Mouse (Mus musculus) stomach, postnatal 0 days (tissue): ENCODE data around the gene Scd3. TPM values are rescaled to one million over a fixed set of nuclear protein-coding genes. Genes with fewer than 3 reads are reported as not detected.

Experiments
- ATAC-seq: fragments of 200-750 bp; cut with Nextera tagmentation; 2 replicates; pipeline ENCODE4 v1.8.0; 2017; ENCODE audit not compliant: low FRiP score, low TSS enrichment
- DNase-seq: peaks from one replicate; pipeline ENCODE4 v3.0.0-alpha.2; 2016; ENCODE audit warnings: low spot score
- H3K27ac ChIP-seq: fragments of 300-500 bp; sonication (generic); replicated peaks from 2 replicates; pipeline ENCODE4 v1.5.1; 2014; ENCODE audit warnings: mild to moderate bottlenecking, control low read depth
- H3K27me3 ChIP-seq: fragments of 300-500 bp; sonication (generic); 2 replicates; pipeline ENCODE4 v1.6.1; 2014; ENCODE audit warnings: low read length; ENCODE audit not compliant: control insufficient read depth, insufficient read depth
- H3K36me3 ChIP-seq: fragments of 300-500 bp; sonication (generic); 2 replicates; pipeline ENCODE4 v1.6.1; 2014; ENCODE audit warnings: low read length, mixed read lengths; ENCODE audit not compliant: control insufficient read depth, insufficient read depth
- H3K4me1 ChIP-seq: fragments of 300-500 bp; sonication (generic); replicated peaks from 2 replicates; pipeline ENCODE4 v1.6.1; 2014; ENCODE audit warnings: antibody characterized with exemption; ENCODE audit not compliant: control insufficient read depth, insufficient read depth
- H3K4me2 ChIP-seq: fragments of 300-500 bp; sonication (generic); replicated peaks from 2 replicates; pipeline ENCODE4 v1.6.1; 2014; ENCODE audit warnings: low read depth, mild to moderate bottlenecking, control low read depth, moderate library complexity
- H3K4me3 ChIP-seq: fragments of 300-500 bp; sonication (generic); 2 replicates; pipeline ENCODE4 v1.5.1; 2014; ENCODE audit warnings: low read depth, low read length, control low read depth
- H3K9ac ChIP-seq: fragments of 300-500 bp; sonication (generic); 2 replicates; pipeline ENCODE4 v1.6.1; 2014; ENCODE audit warnings: mild to moderate bottlenecking, low read length, control low read depth, mixed read lengths
- H3K9me3 ChIP-seq: fragments of 300-500 bp; sonication (generic); 2 replicates; pipeline ENCODE4 v1.6.1; 2016; ENCODE audit warnings: low read length; ENCODE audit not compliant: control insufficient read depth
- CTCF ChIP-seq: IDR thresholded peaks from 2 replicates; pipeline ENCODE4 v1.5.1; 2016; ENCODE audit warnings: antibody characterized with exemption, low read depth, mild to moderate bottlenecking, moderate library complexity
- EP300 ChIP-seq: optimal IDR thresholded peaks from 2 replicates; pipeline ENCODE3; 2016; ENCODE audit warnings: antibody characterized with exemption
- WGBS: fragments of 180-500 bp; shearing (Covaris S2); extraction: QIAGEN DNeasy Blood & Tissue Kit; methylation state at CpG from one replicate; pipeline ENCODE4 v1.1.7; 2014; 5-methylcytosine and 5-hydroxymethylcytosine counted together
- polyA plus RNA-seq: library from polyadenylated mRNA; unstranded; fragments of >200 nt; fragmentation: Nextera tagmentation; extraction: Ambion mirVana; gene quantifications from 2 replicates; pipeline ENCODE4 v1.2.1, GENCODE M21; 2015

Scd3 gene
- 0.05 and 0.10 TPM in 2 replicates for polyA plus RNA-seq

- H3K9ac ChIP-seq = no peak within 1 kb of the TSS
- DNase-seq = no peak
- no peak for ATAC-seq
- no peaks in the 10 kb centered on the region for H3K9me3 ChIP-seq
- no peak within 1 kb of the TSS for H3K4me2 ChIP-seq
- H3K27ac ChIP-seq = no peak within 1 kb of the TSS
- H3K27me3 ChIP-seq = no peaks in the 10 kb centered on the region
- WGBS = 83% methylated on average over 9 of the region's 9 CpGs
- H3K4me3 ChIP-seq = no peak within 1 kb of the TSS
- TF ChIP-seq EP300 (no peak), CTCF (no peak)
- H3K36me3 ChIP-seq = no peaks in the 10 kb centered on the region
- H3K4me1 ChIP-seq = no peaks in the 10 kb centered on the region
These were observed at the start of gene Scd3 for GRCm38 (mm10) chr19:44203015-44203564. Gene Scd3 (plus strand): TSS chr19:44203269.

GRCm38 (mm10) chr19:44153781-44154180 lies 49.3 kb upstream of the Scd3 start:
- H3K4me2 ChIP-seq = no peak overlapping the region
- no peaks in the 10 kb centered on the region for H3K4me1 ChIP-seq
- H3K9ac ChIP-seq = no peak overlapping the region
- no peak overlapping the region for H3K4me3 ChIP-seq
- no peaks in the 10 kb centered on the region for H3K9me3 ChIP-seq
- no peaks in the 10 kb centered on the region for H3K36me3 ChIP-seq
- DNase-seq = no peak
- no peak overlapping the region for H3K27ac ChIP-seq
- H3K27me3 ChIP-seq = no peaks in the 10 kb centered on the region
- TF ChIP-seq EP300 (no peak), CTCF (no peak)
- 72% methylated on average over 5 of the region's 5 CpGs for WGBS
- no peak for ATAC-seq

- DNase-seq (no peak), ATAC-seq (no peak)
- H3K9me3 ChIP-seq = no peaks in the 10 kb centered on the region
- H3K4me2 ChIP-seq = no peak overlapping the region
- no peak overlapping the region for H3K9ac ChIP-seq
- no peak overlapping the region for H3K27ac ChIP-seq
- H3K4me1 ChIP-seq = no peaks in the 10 kb centered on the region
- TF ChIP-seq CTCF = no peak
- TF ChIP-seq EP300 = no peak
- no peak overlapping the region for H3K4me3 ChIP-seq
- 90% methylated on average over 10 of the region's 10 CpGs for WGBS
- no peaks in the 10 kb centered on the region for H3K27me3 ChIP-seq
- H3K36me3 ChIP-seq = no peaks in the 10 kb centered on the region
These were observed 46.1 kb upstream of the Scd3 start for GRCm38 (mm10) chr19:44157005-44157404.

- 80% methylated on average over 3 of the region's 3 CpGs for WGBS
- no peaks in the 10 kb centered on the region for H3K9me3 ChIP-seq
- no peak overlapping the region for H3K4me2 ChIP-seq
- H3K27me3 ChIP-seq = no peaks in the 10 kb centered on the region
- DNase-seq (no peak), ATAC-seq (no peak)
- H3K27ac ChIP-seq = no peak overlapping the region
- TF ChIP-seq CTCF (no peak), EP300 (no peak)
- no peaks in the 10 kb centered on the region for H3K36me3 ChIP-seq
- no peaks in the 10 kb centered on the region for H3K4me1 ChIP-seq
- H3K4me3 ChIP-seq = no peak overlapping the region
- H3K9ac ChIP-seq = no peak overlapping the region
These were observed 43.7 kb upstream of the Scd3 start for GRCm38 (mm10) chr19:44159386-44159785.

GRCm38 (mm10) chr19:44161515-44161914 lies 41.6 kb upstream of the Scd3 start:
- TF ChIP-seq EP300 (no peak), CTCF (peak; percentile 79)

GRCm38 (mm10) chr19:44174835-44175234 lies 28.2 kb upstream of the Scd3 start:
- DNase-seq = no peak
- H3K27me3 ChIP-seq = no peaks in the 10 kb centered on the region
- WGBS = 59% methylated on average over 8 of the region's 8 CpGs

More at GRCm38 (mm10) chr19:44161515-44161914, 41.6 kb upstream of the Scd3 start:
- no peaks in the 10 kb centered on the region for H3K9me3 ChIP-seq
- no peak for ATAC-seq
- no peaks in the 10 kb centered on the region for H3K4me1 ChIP-seq
- H3K27me3 ChIP-seq = no peaks in the 10 kb centered on the region
- H3K36me3 ChIP-seq = no peaks in the 10 kb centered on the region
- no peak overlapping the region for H3K9ac ChIP-seq
- H3K4me2 ChIP-seq = no peak overlapping the region
- no peak for DNase-seq
- H3K4me3 ChIP-seq = no peak overlapping the region
- whole genome bisulfite sequencing = 10% methylated on average over 3 of the region's 3 CpGs
- H3K27ac ChIP-seq = no peak overlapping the region

More at GRCm38 (mm10) chr19:44174835-44175234, 28.2 kb upstream of the Scd3 start:
- Histone ChIP-seq H3K4me1 (no peaks in the 10 kb centered on the region), H3K36me3 (no peaks in the 10 kb centered on the region), H3K9ac (no peak overlapping the region), H3K9me3 (no peaks in the 10 kb centered on the region), H3K27ac (no peak overlapping the region), H3K4me3 (no peak overlapping the region), H3K4me2 (no peak overlapping the region)
- no peak for TF ChIP-seq CTCF
- TF ChIP-seq EP300 = no peak
- no peak for ATAC-seq
